Mouse (Mus musculus) olfactory bulb, adult 2 months (tissue): ENCODE data around the gene Pibf1.

Experiments
- CTCF ChIP-seq: fragments of 200-500 bp; IDR thresholded peaks from 2 replicates; pipeline ENCODE4 v1.5.1; 2012; ENCODE audit warnings: low read depth, mild to moderate bottlenecking, low read length, moderate library complexity; ENCODE audit not compliant: insufficient read depth
- POLR2A ChIP-seq: fragments of 200-500 bp; IDR thresholded peaks from 2 replicates; pipeline ENCODE4 v1.6.1; 2012; ENCODE audit warnings: mild to moderate bottlenecking, low read depth, low read length, moderate library complexity; ENCODE audit not compliant: insufficient read depth

- TF ChIP-seq CTCF (no peak), POLR2A (no peak)
These were observed 141.3 kb downstream of the Pibf1 start for GRCm38 (mm10) chr14:99240563-99240962.
